Mouse (Mus musculus) G1E (cell line): Measurements from ENCODE around the gene Otog.

Source experiments
- CTCF ChIP-seq: IDR thresholded peaks from 2 replicates; pipeline ENCODE4 v1.5.1; 2012; ENCODE audit warnings: low read depth, low read length, inconsistent platforms, mixed read lengths
- GATA1 ChIP-seq: IDR thresholded peaks from 2 replicates; pipeline ENCODE4 v1.6.1; 2012; ENCODE audit warnings: borderline replicate concordance, low read length, inconsistent platforms, mixed read lengths
- TAL1 ChIP-seq: conservative IDR thresholded peaks from 2 replicates; pipeline ENCODE4 v1.6.1; 2012; ENCODE audit warnings: low read depth, low read length, inconsistent platforms, mixed read lengths

DNA sequence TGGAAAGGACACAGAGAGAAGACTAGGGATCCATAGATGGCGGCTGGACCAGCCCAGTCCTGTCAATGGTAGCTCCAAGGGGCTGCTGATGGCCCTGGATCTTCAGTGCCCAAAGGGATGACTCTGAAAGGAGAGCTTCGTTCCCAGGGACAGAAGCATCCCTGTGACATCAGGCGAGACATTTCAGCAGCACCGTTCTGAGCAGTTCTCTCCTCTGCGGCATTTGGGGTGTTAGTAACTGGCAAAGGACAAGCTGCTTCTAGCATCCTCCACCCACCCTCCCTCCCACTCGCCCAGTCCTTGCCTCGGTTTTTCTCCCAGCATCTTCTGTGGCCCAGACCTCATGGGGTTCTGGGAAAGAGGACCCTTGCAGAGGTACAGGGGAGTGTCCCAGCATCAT, 41.5 kb downstream of the Otog start:
- no peak for TF ChIP-seq CTCF
- no peak for TF ChIP-seq GATA1
- no peak for TF ChIP-seq TAL1
